Comparison of ENCODE assay signal across 37 mouse cellular contexts in genomic region chr6:135194907-135195306, GRCm38 (mm10). TPM values are rescaled to one million over a fixed set of nuclear protein-coding genes. Genes with fewer than 3 reads are reported as not detected.
DNase-seq lines count a peak whose midpoint lies in the region; ATAC-seq lines count a peak whose summit lies in the region.
"Had no signal": no experiment of that assay in that cellular context is flagged by ENCODE, and none has a peak within 500 bp of the region (broad histone marks: within the 10 kb centered on the region; RNA-seq: fewer than 3 reads in every experiment).

No protein-coding gene starts in this region.

- no peaks in the 10 kb centered on the region for H3K9me3 ChIP-seq in heart, embryonic 12.5 days (replicated peaks)
- H3K9me3 ChIP-seq in liver, embryonic 11.5 days (ENCODE audit: control insufficient read depth, low read length), result no peaks in the 10 kb centered on the region
- no peaks in the 10 kb centered on the region for H3K9me3 ChIP-seq in liver, embryonic 16.5 days (replicated peaks; ENCODE audit: control insufficient read depth, low read length)
- H3K9me3 ChIP-seq in midbrain, embryonic 15.5 days, result no peaks in the 10 kb centered on the region
- H3K9me3 ChIP-seq: embryonic facial prominence, embryonic 10.5 days; embryonic facial prominence, embryonic 15.5 days; heart, embryonic 13.5 days; kidney, embryonic 15.5 days; limb, embryonic 12.5 days had no signal

- no peak overlapping the region for H3K4me2 ChIP-seq in heart, embryonic 12.5 days
- peak overlapping the region; percentile 82; the same call in 1 of the 2 replicates for H3K4me2 ChIP-seq in liver, embryonic 11.5 days
- H3K4me2 ChIP-seq in liver, embryonic 16.5 days (ENCODE audit: low read depth, low read length), result peak overlapping the region; percentile 78
- no peak overlapping the region for H3K4me2 ChIP-seq in midbrain, embryonic 15.5 days
- H3K4me2 ChIP-seq: embryonic facial prominence, embryonic 15.5 days; hindbrain, embryonic 14.5 days; kidney, embryonic 15.5 days; limb, embryonic 12.5 days had no signal

- H3K9ac ChIP-seq in heart, embryonic 12.5 days, result no peak overlapping the region
- no peak overlapping the region for H3K9ac ChIP-seq in liver, embryonic 11.5 days (ENCODE audit: low read depth, low read length)
- peak overlapping the region; percentile 0 for H3K9ac ChIP-seq in liver, embryonic 16.5 days (ENCODE audit: low read depth, low read length)
- H3K9ac ChIP-seq in midbrain, embryonic 15.5 days, result no peak overlapping the region
- H3K9ac ChIP-seq: embryonic facial prominence, embryonic 15.5 days; heart, embryonic 13.5 days; hindbrain, embryonic 14.5 days; kidney, embryonic 15.5 days; limb, embryonic 12.5 days had no signal

- WGBS in heart, embryonic 12.5 days, result 73% methylated on average over 4 of the region's 4 CpGs
- WGBS in liver, embryonic 11.5 days, result 74% methylated on average over 4 of the region's 4 CpGs
- WGBS in liver, embryonic 16.5 days (ENCODE audit: insufficient replicate concordance), result 60% methylated on average over 4 of the region's 4 CpGs
- WGBS in midbrain, embryonic 15.5 days, result 80% methylated on average over 4 of the region's 4 CpGs

- no peak for DNase-seq in heart, adult 8-10 months (ENCODE audit: low spot score)
- peak; percentile 63 for DNase-seq in c-Kit-negative CD71-positive TER-119-positive erythroid progenitor cells, embryonic 14.5 days (ENCODE audit: low read depth, low spot score)
- DNase-seq in liver, embryonic 11.5 days (ENCODE audit: low spot score), result no peak
- no peak for DNase-seq in kidney, adult 11 months
- DNase-seq: adrenal gland, postnatal 10 days; cerebellum, adult 18-20 months; cerebellum, postnatal 10 days; gastrocnemius, postnatal 25 days; heart, adult 18-20 months; heart, postnatal 10 days; kidney, postnatal 25 days; lung, adult 2 months; lung, postnatal 10 days; thymus, adult 2 months; thymus, postnatal 36 days had no signal

- no peak overlapping the region for H3K27ac ChIP-seq in heart, embryonic 12.5 days (ENCODE audit: poor library complexity, severe bottlenecking)
- no peak overlapping the region for H3K27ac ChIP-seq in liver, embryonic 11.5 days (ENCODE audit: low read depth, low read length)
- peak overlapping the region; percentile 73 for H3K27ac ChIP-seq in liver, embryonic 16.5 days (ENCODE audit: low read length)
- no peak overlapping the region for H3K27ac ChIP-seq in midbrain, embryonic 15.5 days
- H3K27ac ChIP-seq: embryonic facial prominence, embryonic 10.5 days; embryonic facial prominence, embryonic 15.5 days; heart, embryonic 13.5 days; hindbrain, embryonic 14.5 days; kidney, embryonic 15.5 days; limb, embryonic 12.5 days; macrophage had no signal

- H3K27me3 ChIP-seq in heart, embryonic 12.5 days (replicated peaks), result no peaks in the 10 kb centered on the region
- no peaks in the 10 kb centered on the region for H3K27me3 ChIP-seq in liver, embryonic 11.5 days (replicated peaks; ENCODE audit: control insufficient read depth, insufficient read depth, low read length)
- H3K27me3 ChIP-seq in liver, embryonic 16.5 days (ENCODE audit: control insufficient read depth, insufficient read depth, low read depth, low read length), result no peaks in the 10 kb centered on the region
- H3K27me3 ChIP-seq in midbrain, embryonic 15.5 days (replicated peaks), result no peaks in the 10 kb centered on the region
- H3K27me3 ChIP-seq: CH12.LX; embryonic facial prominence, embryonic 15.5 days; kidney, embryonic 15.5 days; limb, embryonic 12.5 days; Patski had no signal

- H3K36me3 ChIP-seq in heart, embryonic 12.5 days, result no peaks in the 10 kb centered on the region
- no peaks in the 10 kb centered on the region; the same call in 1 of the 2 replicates for H3K36me3 ChIP-seq in liver, embryonic 11.5 days (ENCODE audit: control insufficient read depth, insufficient read depth, low read length)
- peaks cover 17% of the 10 kb centered on the region; the same call in 1 of the 2 replicates for H3K36me3 ChIP-seq in liver, embryonic 16.5 days (ENCODE audit: control insufficient read depth, insufficient read depth)
- no peaks in the 10 kb centered on the region for H3K36me3 ChIP-seq in midbrain, embryonic 15.5 days (replicated peaks)
- H3K36me3 ChIP-seq: embryonic facial prominence, embryonic 10.5 days; embryonic facial prominence, embryonic 15.5 days; heart, embryonic 13.5 days; kidney, embryonic 15.5 days; limb, embryonic 12.5 days had no signal

- peaks cover 27% of the 10 kb centered on the region; the same call in 1 of the 2 replicates for H3K4me1 ChIP-seq in heart, embryonic 12.5 days (replicated peaks)
- H3K4me1 ChIP-seq in liver, embryonic 11.5 days (replicated peaks; ENCODE audit: control insufficient read depth, insufficient read depth, low read length), result peaks cover 8% of the 10 kb centered on the region
- H3K4me1 ChIP-seq in liver, embryonic 16.5 days (ENCODE audit: control insufficient read depth, low read depth, low read length), result peaks cover 29% of the 10 kb centered on the region
- H3K4me1 ChIP-seq in midbrain, embryonic 15.5 days, result peaks cover 23% of the 10 kb centered on the region

- peak; percentile 76 for ATAC-seq in heart, embryonic 12.5 days (ENCODE audit: insufficient number of reproducible peaks, low FRiP score)
- no peak for ATAC-seq in liver, embryonic 11.5 days (replicated peaks; ENCODE audit: low FRiP score)
- ATAC-seq in liver, embryonic 16.5 days (ENCODE audit: low read depth), result peak; percentile 32
- no peak for ATAC-seq in granulocyte monocyte progenitor cell, adult 5-6 weeks (replicated peaks; ENCODE audit: poor library complexity, severe bottlenecking)
- no peak for ATAC-seq in midbrain, embryonic 15.5 days (replicated peaks)
- ATAC-seq: forebrain, embryonic 14.5 days; intestine, postnatal 0 days; midbrain, embryonic 16.5 days; Patski had no signal

- no peak overlapping the region for H3K4me3 ChIP-seq in heart, embryonic 12.5 days
- H3K4me3 ChIP-seq in liver, embryonic 11.5 days (ENCODE audit: low read depth, low read length), result no peak overlapping the region
- peak overlapping the region; percentile 94 for H3K4me3 ChIP-seq in liver, embryonic 16.5 days (ENCODE audit: low read depth, low read length)
- H3K4me3 ChIP-seq in midbrain, embryonic 15.5 days, result no peak overlapping the region
- H3K4me3 ChIP-seq: embryonic facial prominence, embryonic 10.5 days; embryonic facial prominence, embryonic 15.5 days; heart, embryonic 13.5 days; kidney, embryonic 15.5 days; limb, embryonic 12.5 days had no signal

RNA-seq across cellular contexts. Expression of gene Fam234b, which starts 2.9 kb away (rescaled TPM):
- polyA plus RNA-seq in heart, embryonic 12.5 days (2016; fragmentation: Nextera tagmentation; extraction: Ambion mirVana), result 9.0 and 10.7 TPM in 2 replicates
- 10 to 100 TPM in 2 of 4 experiments, 1 to 10 TPM in 2; 7.1 to 11.9 (median 10.3) TPM for total RNA-seq in heart, adult 8-10 months (2022)
- 34.2 and 37.9 TPM in 2 replicates for polyA plus RNA-seq in liver, embryonic 11.5 days (2014; fragmentation: Nextera tagmentation; extraction: Ambion mirVana)
- polyA plus RNA-seq in liver, embryonic 16.5 days (2015; fragmentation: Nextera tagmentation; extraction: Ambion mirVana), result 31.7 and 33.8 TPM in 2 replicates
- total RNA-seq in granulocyte monocyte progenitor cell, adult 5-6 weeks (2014; fragmentation: Nextera tagmentation), result 1.7 and 4.4 TPM in 2 replicates
- total RNA-seq in granulocyte monocyte progenitor cell, adult 5-6 weeks (2017), result 2.3 and 2.5 TPM in 2 replicates
- 110 and 117 TPM in 2 replicates for polyA plus RNA-seq in midbrain, embryonic 15.5 days (2015; fragmentation: Nextera tagmentation; extraction: Ambion mirVana)

RNA-seq across cellular contexts. Expression of gene Hebp1, which starts 2.9 kb away (rescaled TPM):
- 14.8 and 16.0 TPM in 2 replicates for polyA plus RNA-seq in heart, embryonic 12.5 days (2016; fragmentation: Nextera tagmentation; extraction: Ambion mirVana)
- total RNA-seq in heart, adult 8-10 months (2022), result 10 to 100 TPM; 56.9 to 61.7 (median 58.6) TPM
- 56.8 and 59.1 TPM in 2 replicates for polyA plus RNA-seq in liver, embryonic 11.5 days (2014; fragmentation: Nextera tagmentation; extraction: Ambion mirVana)
- polyA plus RNA-seq in liver, embryonic 16.5 days (2015; fragmentation: Nextera tagmentation; extraction: Ambion mirVana), result 133 and 134 TPM in 2 replicates
- 3.1 and 10.8 TPM in 2 replicates for total RNA-seq in granulocyte monocyte progenitor cell, adult 5-6 weeks (2014; fragmentation: Nextera tagmentation)
- 6.7 and 29.6 TPM in 2 replicates for total RNA-seq in granulocyte monocyte progenitor cell, adult 5-6 weeks (2017)
- 4.7 and 6.1 TPM in 2 replicates for polyA plus RNA-seq in midbrain, embryonic 15.5 days (2015; fragmentation: Nextera tagmentation; extraction: Ambion mirVana)
- total RNA-seq: CH12.LX had no signal

RNA-seq across cellular contexts. Expression of gene Gsg1, which starts 59.2 kb away (rescaled TPM):
- polyA plus RNA-seq in heart, embryonic 12.5 days (2016; fragmentation: Nextera tagmentation; extraction: Ambion mirVana), result 0.59 and 0.69 TPM in 2 replicates
- under 1 TPM; 0.31 to 0.47 (median 0.42) TPM for total RNA-seq in heart, adult 8-10 months (2022)
- 0.51 and 1.1 TPM in 2 replicates for polyA plus RNA-seq in liver, embryonic 11.5 days (2014; fragmentation: Nextera tagmentation; extraction: Ambion mirVana)
- 0.13 TPM in 1 of 2 replicates, not detected in the other for polyA plus RNA-seq in liver, embryonic 16.5 days (2015; fragmentation: Nextera tagmentation; extraction: Ambion mirVana)
- not detected in 2 replicates for total RNA-seq in granulocyte monocyte progenitor cell, adult 5-6 weeks (2014; fragmentation: Nextera tagmentation)
- not detected in 2 replicates for total RNA-seq in granulocyte monocyte progenitor cell, adult 5-6 weeks (2017)
- polyA plus RNA-seq in midbrain, embryonic 15.5 days (2015; fragmentation: Nextera tagmentation; extraction: Ambion mirVana), result 0.19 TPM in 1 of 2 replicates, not detected in the other
- total RNA-seq: adrenal gland, postnatal 10 days; CH12.LX; gastrocnemius, postnatal 25 days; layer of hippocampus, adult 18-20 months; layer of hippocampus, postnatal 10 days; left cerebral cortex, adult 18-20 months; left cerebral cortex, postnatal 14 days; megakaryocyte-erythroid progenitor cell, adult 5-6 weeks; neutrophil, adult 5-6 weeks had no signal

Comparison
In these comparisons a context has a peak if more than half of its experiments do, and no peak if none do; other contexts are left out.
1. ATAC-seq: peak in heart, embryonic 12.5 days (single experiment) and liver, embryonic 16.5 days (single experiment); none in liver, embryonic 11.5 days (single experiment), granulocyte monocyte progenitor cell, adult 5-6 weeks (single experiment) and midbrain, embryonic 15.5 days (single experiment).
2. H3K4me2 ChIP-seq: peak in liver, embryonic 11.5 days (single experiment) and liver, embryonic 16.5 days (single experiment); none in heart, embryonic 12.5 days (single experiment) and midbrain, embryonic 15.5 days (single experiment).